Mouse (Mus musculus) hindbrain, postnatal 0 days (tissue): ENCODE data around the gene Smarcd2. TPM values are rescaled to one million over a fixed set of nuclear protein-coding genes. Genes with fewer than 3 reads are reported as not detected.

Experiments used
- ATAC-seq: fragments of 200-750 bp; cut with Nextera tagmentation; 2 replicates; pipeline ENCODE4 v1.8.0; 2017; ENCODE audit warnings: mild to moderate bottlenecking, moderate TSS enrichment, moderate library complexity
- DNase-seq: peaks from one replicate; pipeline ENCODE4 v3.0.0-alpha.2; 2015; ENCODE audit warnings: low spot score
- H3K27ac ChIP-seq: fragments of 300-500 bp; sonication (generic); 2 replicates; pipeline ENCODE4 v1.5.1; 2014; ENCODE audit warnings: mild to moderate bottlenecking
- H3K27me3 ChIP-seq: fragments of 300-500 bp; sonication (generic); 2 replicates; pipeline ENCODE4 v1.6.1; 2014; ENCODE audit warnings: low read length, mixed read lengths; ENCODE audit not compliant: insufficient read depth
- H3K36me3 ChIP-seq: fragments of 300-500 bp; sonication (generic); 2 replicates; pipeline ENCODE4 v1.6.1; 2014; ENCODE audit warnings: low read length, mixed read lengths; ENCODE audit not compliant: insufficient read depth
- H3K4me1 ChIP-seq: fragments of 300-500 bp; sonication (generic); 2 replicates; pipeline ENCODE4 v1.6.1; 2014; ENCODE audit warnings: antibody characterized with exemption, low read length, mixed read lengths; ENCODE audit not compliant: insufficient read depth
- H3K4me2 ChIP-seq: fragments of 300-500 bp; sonication (generic); 2 replicates; pipeline ENCODE4 v1.6.1; 2014; ENCODE audit warnings: low read depth, mild to moderate bottlenecking, low read length, moderate library complexity, mixed read lengths
- H3K4me3 ChIP-seq: fragments of 300-500 bp; sonication (generic); 2 replicates; pipeline ENCODE4 v1.5.1; 2014; ENCODE audit warnings: low read length
- H3K9ac ChIP-seq: fragments of 300-500 bp; sonication (generic); replicated peaks from 2 replicates; pipeline ENCODE4 v1.6.1; 2014; ENCODE audit warnings: mild to moderate bottlenecking, low read length, moderate library complexity, mixed read lengths
- H3K9me3 ChIP-seq: fragments of 300-500 bp; sonication (generic); 2 replicates; pipeline ENCODE4 v1.6.1; 2016; ENCODE audit warnings: low read length, mixed read lengths
- CTCF ChIP-seq: IDR thresholded peaks from 2 replicates; pipeline ENCODE4 v1.5.1; 2016; ENCODE audit warnings: antibody characterized with exemption, control low read depth, low read depth
- WGBS: fragments of 180-500 bp; shearing (Covaris S2); extraction: QIAGEN DNeasy Blood & Tissue Kit; methylation state at CpG from one replicate; pipeline ENCODE4 v1.1.7; 2014; 5-methylcytosine and 5-hydroxymethylcytosine counted together
- polyA plus RNA-seq: library from polyadenylated mRNA; unstranded; fragments of >200 nt; fragmentation: Nextera tagmentation; extraction: Ambion mirVana; gene quantifications from 2 replicates; pipeline ENCODE4 v1.2.1, GENCODE M21; 2015
- total RNA-seq: library from RNA; depleted of rRNA; stranded (reverse); fragments of >200 nt; gene quantifications from 2 replicates; pipeline ENCODE4 v1.2.3, GENCODE M21; 2014

Smarcd2 gene
- total and polyA plus RNA-seq, 2 experiments from 2014 or later: 10.4 to 26.8 TPM

GRCm38 (mm10) chr11:106301765-106302164, 29.0 kb upstream of the Smarcd2 start, which contains the start of gene Gh:
TSS of gene Gh (minus strand) at chr11:106301865.
- Histone ChIP-seq H3K4me3 (no peak within 1 kb of the TSS), H3K4me2 (no peak within 1 kb of the TSS), H3K9ac (no peak within 1 kb of the TSS), H3K27ac (no peak within 1 kb of the TSS), H3K27me3 (no peaks in the 10 kb centered on the region), H3K36me3 (no peaks in the 10 kb centered on the region), H3K9me3 (no peaks in the 10 kb centered on the region), H3K4me1 (no peaks in the 10 kb centered on the region)
- DNase-seq: no peak
- WGBS: 84% methylated on average over 9 of the region's 9 CpGs
- no peak for ATAC-seq
- TF ChIP-seq CTCF: no peak

GRCm38 (mm10) chr11:106291861-106292260, 19.1 kb upstream of the Smarcd2 start:
- no peak for ATAC-seq

GRCm38 (mm10) chr11:106290376-106290775, 17.6 kb upstream of the Smarcd2 start:
- 92% methylated on average over 5 of the region's 5 CpGs for WGBS
- Histone ChIP-seq H3K4me2 (no peak overlapping the region), H3K27me3 (no peaks in the 10 kb centered on the region), H3K4me1 (no peaks in the 10 kb centered on the region), H3K9ac (no peak overlapping the region), H3K36me3 (no peaks in the 10 kb centered on the region), H3K4me3 (no peak overlapping the region), H3K27ac (no peak overlapping the region), H3K9me3 (no peaks in the 10 kb centered on the region)
- DNase-seq (no peak), ATAC-seq (no peak)
- TF ChIP-seq CTCF: no peak

More at GRCm38 (mm10) chr11:106291861-106292260, 19.1 kb upstream of the Smarcd2 start:
- no peaks in the 10 kb centered on the region for H3K4me1 ChIP-seq
- peak; percentile 9 for DNase-seq
- H3K9me3 ChIP-seq: no peaks in the 10 kb centered on the region
- H3K27ac ChIP-seq: no peak overlapping the region
- H3K4me3 ChIP-seq: no peak overlapping the region
- WGBS: 76% methylated on average over 2 of the region's 2 CpGs
- H3K4me2 ChIP-seq: no peak overlapping the region
- H3K36me3 ChIP-seq: no peaks in the 10 kb centered on the region
- no peak overlapping the region for H3K9ac ChIP-seq
- peak; percentile 7; the same call in 1 of the 2 replicates for TF ChIP-seq CTCF
- H3K27me3 ChIP-seq: no peaks in the 10 kb centered on the region

- H3K9me3 ChIP-seq: no peaks in the 10 kb centered on the region
- H3K36me3 ChIP-seq: no peaks in the 10 kb centered on the region
- no peaks in the 10 kb centered on the region for H3K27me3 ChIP-seq
- peak; percentile 84 for DNase-seq
- 44% methylated on average over 8 of the region's 8 CpGs for WGBS
- H3K4me2 ChIP-seq: no peak overlapping the region
- no peak overlapping the region for H3K9ac ChIP-seq
- H3K4me3 ChIP-seq: no peak overlapping the region
- H3K4me1 ChIP-seq: no peaks in the 10 kb centered on the region
- peak; percentile 45; the same call in 1 of the 2 replicates for ATAC-seq
- TF ChIP-seq CTCF: peak; percentile 62
- H3K27ac ChIP-seq: no peak overlapping the region
These were observed 16.6 kb upstream of the Smarcd2 start for GRCm38 (mm10) chr11:106289369-106289768.

- no peaks in the 10 kb centered on the region for H3K36me3 ChIP-seq
- H3K27me3 ChIP-seq: no peaks in the 10 kb centered on the region
- H3K9me3 ChIP-seq: no peaks in the 10 kb centered on the region
- no peak overlapping the region; the same call in 1 of the 2 replicates for H3K27ac ChIP-seq
- H3K4me3 ChIP-seq: no peak overlapping the region
- no peak overlapping the region for H3K9ac ChIP-seq
- H3K4me2 ChIP-seq: no peak overlapping the region
- WGBS: 57% methylated on average over 11 of the region's 11 CpGs
- no peaks in the 10 kb centered on the region for H3K4me1 ChIP-seq
- TF ChIP-seq CTCF: no peak
- DNase-seq (no peak), ATAC-seq (no peak)
These were observed 14.2 kb upstream of the Smarcd2 start for GRCm38 (mm10) chr11:106286987-106287386.

GRCm38 (mm10) chr11:106286206-106286605, 13.4 kb upstream of the Smarcd2 start:
- ATAC-seq: no peak
- WGBS: 78% methylated on average over 7 of the region's 7 CpGs
- DNase-seq: no peak
- no peak overlapping the region for H3K9ac ChIP-seq
- H3K9me3 ChIP-seq: no peaks in the 10 kb centered on the region
- H3K27ac ChIP-seq: no peak overlapping the region
- H3K4me3 ChIP-seq: no peak overlapping the region
- no peaks in the 10 kb centered on the region for H3K27me3 ChIP-seq
- TF ChIP-seq CTCF: no peak
- H3K4me1 ChIP-seq: no peaks in the 10 kb centered on the region
- no peak overlapping the region for H3K4me2 ChIP-seq
- no peaks in the 10 kb centered on the region for H3K36me3 ChIP-seq

- Histone ChIP-seq H3K4me3 (no peak overlapping the region), H3K27ac (no peak overlapping the region), H3K9me3 (no peaks in the 10 kb centered on the region), H3K4me2 (no peak overlapping the region), H3K9ac (no peak overlapping the region), H3K27me3 (no peaks in the 10 kb centered on the region), H3K36me3 (no peaks in the 10 kb centered on the region), H3K4me1 (no peaks in the 10 kb centered on the region)
- ATAC-seq (no peak), DNase-seq (no peak)
- no peak for TF ChIP-seq CTCF
- 37% methylated on average over 8 of the region's 8 CpGs for WGBS
These were observed 11.4 kb upstream of the Smarcd2 start for GRCm38 (mm10) chr11:106284126-106284525.
